Mouse (Mus musculus): Measurements from ENCODE around the gene Gm10642. TPM values are rescaled to one million over a fixed set of nuclear protein-coding genes. Genes with fewer than 3 reads are reported as not detected.
A peak's percentile ranks its signal among the peaks of the same experiment; 100 is the strongest.

The Gm10642 gene
- polyA plus RNA-seq, 1 experiment from 2014 or later: 0.17 TPM

DNA sequence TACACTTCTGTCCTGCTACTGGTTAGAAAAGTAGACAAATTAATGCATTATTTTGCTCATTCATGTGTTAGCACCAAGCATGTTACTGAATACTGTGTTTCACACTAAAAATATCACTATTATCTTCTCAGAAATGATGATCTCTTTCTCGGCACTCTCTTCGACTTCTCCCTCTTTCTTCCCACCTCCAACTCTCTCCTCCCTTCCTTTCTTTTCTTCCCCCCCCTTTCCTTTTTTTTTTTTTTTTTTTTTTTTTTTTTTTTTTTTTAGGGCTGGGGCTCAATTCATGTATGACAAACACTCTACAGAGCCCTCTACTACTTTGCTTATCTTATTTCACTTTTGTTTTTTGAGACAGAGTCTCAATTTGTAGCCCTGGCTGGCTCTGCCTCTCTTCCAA lies 2.2 kb downstream of the Gm10642 start:
- Histone ChIP-seq H3K4me3 (no peak overlapping the region), H3K27me3 (replicated peaks; ENCODE audit: low read depth, poor library complexity, severe bottlenecking) (peaks cover 3% of the 10 kb centered on the region; the same call in 1 of the 2 replicates), H3K4me1 (peaks cover 18% of the 10 kb centered on the region), H3K9me3 (no peaks in the 10 kb centered on the region), H3K36me3 (replicated peaks) (no peaks in the 10 kb centered on the region), H3K27ac (replicated peaks) (no peak overlapping the region)
- no peak for DNase-seq (ENCODE audit: low spot score)
- 72% methylated on average over 2 of the region's 2 CpGs for WGBS

DNA sequence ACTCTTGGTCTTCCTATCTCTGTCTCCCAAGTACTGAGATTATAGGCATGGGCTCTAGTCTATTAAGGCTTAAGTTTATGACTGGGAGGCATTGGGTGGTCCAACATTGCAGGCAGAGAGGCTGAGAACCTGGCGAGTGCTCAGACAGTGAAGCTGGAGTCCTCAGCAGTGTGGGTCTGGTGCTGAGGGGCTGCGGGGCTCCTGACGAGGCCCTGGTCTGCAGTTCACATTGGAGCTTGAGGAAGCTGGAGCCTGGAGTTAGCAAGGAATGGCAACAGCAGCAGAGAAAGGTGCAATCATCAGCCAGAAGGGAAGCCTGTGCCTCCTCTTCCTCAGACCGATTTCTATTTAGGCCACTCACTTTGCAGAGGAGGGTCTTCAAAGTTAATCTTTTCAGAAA lies 8.8 kb downstream of the Gm10642 start:
- H3K4me1 ChIP-seq: no peaks in the 10 kb centered on the region
- 80% methylated on average over 4 of the region's 4 CpGs for WGBS
- H3K9me3 ChIP-seq: peaks cover 2% of the 10 kb centered on the region; the same call in 1 of the 2 replicates
- H3K36me3 ChIP-seq (replicated peaks): no peaks in the 10 kb centered on the region
- DNase-seq (ENCODE audit: low spot score): no peak
- H3K4me3 ChIP-seq: no peak overlapping the region
- H3K27ac ChIP-seq (replicated peaks): no peak overlapping the region
- H3K27me3 ChIP-seq (replicated peaks; ENCODE audit: low read depth, poor library complexity, severe bottlenecking): no peaks in the 10 kb centered on the region

DNA sequence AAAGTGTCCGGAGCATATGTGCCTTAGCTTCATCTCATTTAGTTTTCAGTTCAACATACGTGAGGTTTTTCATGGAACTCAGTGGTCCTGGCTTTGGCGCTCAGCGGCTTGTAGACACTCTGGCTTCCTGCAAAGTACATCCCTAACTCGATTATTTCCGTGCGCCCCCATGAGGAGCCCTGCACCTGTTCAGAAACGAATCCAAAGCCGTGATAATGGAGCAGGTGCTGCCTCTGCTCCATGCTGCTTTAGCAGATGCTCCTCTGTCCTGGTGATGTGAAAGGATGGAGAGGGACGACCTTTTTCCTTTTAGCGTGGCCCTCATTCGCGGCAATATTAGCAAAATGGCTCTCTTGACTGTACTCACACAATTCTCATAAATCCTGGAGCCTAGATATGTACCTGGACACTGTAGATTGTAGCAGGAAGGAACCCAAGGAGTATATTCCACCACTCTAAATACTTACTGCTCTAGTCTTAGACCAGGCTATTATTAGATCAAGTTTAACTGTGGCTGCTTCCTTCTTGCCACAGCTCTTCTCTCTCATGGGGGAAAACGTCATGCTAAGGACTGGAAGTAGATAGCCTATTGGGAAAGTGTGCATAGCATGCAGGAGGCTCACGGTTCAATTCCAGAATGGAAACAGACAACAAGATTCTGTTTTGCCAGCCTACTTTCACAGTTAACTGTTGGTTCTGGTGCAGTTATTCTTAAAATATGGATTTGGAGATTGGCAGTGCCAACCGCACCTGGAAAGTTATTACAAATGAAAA lies 9.5 kb downstream of the Gm10642 start:
- Histone ChIP-seq H3K4me3 (no peak overlapping the region), H3K4me1 (no peaks in the 10 kb centered on the region), H3K9me3 (peaks cover 2% of the 10 kb centered on the region; the same call in 1 of the 2 replicates), H3K27ac (replicated peaks) (no peak overlapping the region), H3K27me3 (replicated peaks; ENCODE audit: low read depth, poor library complexity, severe bottlenecking) (no peaks in the 10 kb centered on the region), H3K36me3 (replicated peaks) (no peaks in the 10 kb centered on the region)
- DNase-seq (ENCODE audit: low spot score): no peak
- 73% methylated on average over 16 of the region's 16 CpGs for WGBS

DNA sequence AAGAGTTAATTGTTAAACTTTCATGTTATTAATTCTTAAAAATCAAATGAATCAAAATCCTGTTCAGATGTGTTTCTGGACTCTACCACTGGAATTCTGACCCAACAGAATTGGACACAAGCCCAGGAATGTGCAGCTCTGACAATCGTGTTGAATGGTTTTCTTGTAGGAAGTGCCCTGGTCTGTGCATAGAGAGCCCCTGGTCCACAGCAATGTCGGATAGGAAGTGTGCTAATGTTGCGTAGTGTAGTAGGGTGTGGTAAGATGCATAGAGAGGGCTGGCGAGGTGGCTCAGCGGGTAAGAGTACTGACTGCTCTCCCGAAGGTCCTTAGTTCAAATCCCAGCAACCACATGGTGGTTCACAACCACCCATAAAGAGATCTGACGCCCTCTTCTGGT lies 10.8 kb downstream of the Gm10642 start:
- 78% methylated on average over 7 of the region's 7 CpGs for WGBS
- H3K27ac ChIP-seq (replicated peaks): no peak overlapping the region
- no peaks in the 10 kb centered on the region for H3K27me3 ChIP-seq (replicated peaks; ENCODE audit: low read depth, poor library complexity, severe bottlenecking)
- peaks cover 4% of the 10 kb centered on the region for H3K4me1 ChIP-seq
- peaks cover 2% of the 10 kb centered on the region; the same call in 1 of the 2 replicates for H3K9me3 ChIP-seq
- no peaks in the 10 kb centered on the region for H3K36me3 ChIP-seq (replicated peaks)
- H3K4me3 ChIP-seq: no peak overlapping the region
- no peak for DNase-seq (ENCODE audit: low spot score)

DNA sequence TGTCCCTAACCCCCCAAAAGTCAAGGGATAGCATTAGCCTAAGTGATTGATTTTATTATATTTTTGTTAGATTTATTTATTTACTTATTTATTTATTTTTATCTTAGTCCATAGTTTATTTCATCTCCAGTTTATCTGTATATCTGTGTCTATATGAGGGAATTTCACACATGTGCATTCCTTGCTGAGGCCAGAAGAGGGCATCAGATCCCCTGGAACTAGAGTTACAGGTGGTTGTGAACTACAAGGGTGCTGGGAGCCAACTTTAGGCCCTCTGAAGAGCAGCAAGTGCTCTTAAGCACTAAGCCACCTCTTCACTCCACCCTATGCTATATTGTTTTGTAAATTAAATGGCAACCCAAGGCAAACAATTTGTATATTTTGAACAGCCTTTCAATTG lies 12.0 kb downstream of the Gm10642 start:
- Histone ChIP-seq H3K4me1 (peaks cover 6% of the 10 kb centered on the region), H3K27ac (replicated peaks) (no peak overlapping the region), H3K36me3 (replicated peaks) (no peaks in the 10 kb centered on the region), H3K27me3 (replicated peaks; ENCODE audit: low read depth, poor library complexity, severe bottlenecking) (no peaks in the 10 kb centered on the region), H3K4me3 (no peak overlapping the region), H3K9me3 (peaks cover 2% of the 10 kb centered on the region; the same call in 1 of the 2 replicates)
- DNase-seq (ENCODE audit: low spot score): no peak

DNA sequence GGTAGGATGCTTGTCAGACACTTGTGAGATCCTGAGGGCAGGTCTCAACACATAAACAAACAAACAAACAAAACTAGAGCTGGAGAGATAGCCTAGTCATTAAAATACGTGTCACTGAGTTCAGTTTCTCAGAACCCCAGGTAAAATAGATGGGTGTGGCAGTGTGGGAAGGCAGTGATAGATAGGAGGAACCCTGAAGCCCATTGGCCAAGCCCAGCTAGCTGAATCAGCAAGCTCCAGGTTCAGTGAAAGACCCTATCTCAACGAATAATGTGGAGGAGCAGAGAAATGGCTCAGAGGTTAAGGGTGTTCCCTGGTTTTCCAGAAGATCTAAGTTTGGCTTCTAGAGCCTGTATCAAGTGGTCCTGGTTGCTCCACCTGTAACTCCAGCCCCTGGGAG lies 13.1 kb downstream of the Gm10642 start:
- no peak overlapping the region for H3K27ac ChIP-seq (replicated peaks)
- 66% methylated on average over 2 of the region's 2 CpGs for WGBS
- no peak overlapping the region for H3K4me3 ChIP-seq
- peaks cover 14% of the 10 kb centered on the region for H3K4me1 ChIP-seq
- peaks cover 2% of the 10 kb centered on the region; the same call in 1 of the 2 replicates for H3K9me3 ChIP-seq
- DNase-seq (ENCODE audit: low spot score): no peak
- no peaks in the 10 kb centered on the region for H3K36me3 ChIP-seq (replicated peaks)
- no peaks in the 10 kb centered on the region for H3K27me3 ChIP-seq (replicated peaks; ENCODE audit: low read depth, poor library complexity, severe bottlenecking)

DNA sequence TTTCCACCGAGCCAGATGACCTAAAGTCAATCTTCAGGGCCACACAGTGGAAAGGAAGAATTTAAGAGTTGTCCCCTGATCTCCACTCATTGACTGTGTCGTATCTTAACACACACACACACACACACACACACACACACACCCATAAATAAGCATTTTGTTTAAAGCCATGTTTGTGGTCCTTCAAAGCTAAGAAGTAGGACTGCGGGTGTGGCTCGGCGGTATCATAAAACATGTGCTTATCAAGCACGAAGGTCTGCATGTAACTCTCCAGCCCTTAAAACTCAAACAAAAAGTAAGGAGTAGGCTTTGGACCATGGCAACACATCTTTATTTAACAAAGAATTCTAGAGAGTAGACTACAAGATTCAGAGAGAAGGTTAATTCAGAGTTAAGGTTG lies 14.3 kb downstream of the Gm10642 start:
- peaks cover 14% of the 10 kb centered on the region for H3K4me1 ChIP-seq

DNA sequence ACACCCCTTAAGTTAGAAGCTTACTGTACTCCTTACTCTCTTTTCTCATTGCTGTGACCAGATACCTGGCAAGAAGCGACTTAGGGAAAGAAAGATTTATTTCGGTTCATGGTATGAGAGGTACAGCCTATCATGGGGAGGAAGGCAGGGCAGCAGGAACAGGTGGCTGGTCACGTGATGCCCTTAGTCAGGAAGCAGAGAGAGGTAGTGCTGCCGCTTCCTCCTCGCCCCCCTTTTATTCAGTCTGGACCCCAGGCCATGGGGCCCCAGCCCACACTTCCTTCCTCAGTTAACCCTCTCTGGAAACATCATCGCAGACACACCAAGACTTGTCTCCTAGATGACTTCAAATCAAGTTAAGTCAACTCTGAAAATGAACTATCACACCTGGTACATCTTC lies 15.2 kb downstream of the Gm10642 start:
- peaks cover 2% of the 10 kb centered on the region; the same call in 1 of the 2 replicates for H3K9me3 ChIP-seq
- H3K4me1 ChIP-seq: peaks cover 14% of the 10 kb centered on the region
- WGBS: 78% methylated on average over 6 of the region's 6 CpGs
- no peak overlapping the region for H3K4me3 ChIP-seq
- H3K36me3 ChIP-seq (replicated peaks): no peaks in the 10 kb centered on the region
- no peaks in the 10 kb centered on the region for H3K27me3 ChIP-seq (replicated peaks; ENCODE audit: low read depth, poor library complexity, severe bottlenecking)
- no peak for DNase-seq (ENCODE audit: low spot score)
- no peak overlapping the region for H3K27ac ChIP-seq (replicated peaks)

More for the DNA sequence above, 14.3 kb downstream of the Gm10642 start:
- peaks cover 2% of the 10 kb centered on the region; the same call in 1 of the 2 replicates for H3K9me3 ChIP-seq
- no peak for DNase-seq (ENCODE audit: low spot score)
- H3K27ac ChIP-seq (replicated peaks): no peak overlapping the region
- WGBS: 89% methylated on average over 6 of the region's 6 CpGs
- H3K27me3 ChIP-seq (replicated peaks; ENCODE audit: low read depth, poor library complexity, severe bottlenecking): no peaks in the 10 kb centered on the region
- no peaks in the 10 kb centered on the region for H3K36me3 ChIP-seq (replicated peaks)
- H3K4me3 ChIP-seq: no peak overlapping the region

DNA sequence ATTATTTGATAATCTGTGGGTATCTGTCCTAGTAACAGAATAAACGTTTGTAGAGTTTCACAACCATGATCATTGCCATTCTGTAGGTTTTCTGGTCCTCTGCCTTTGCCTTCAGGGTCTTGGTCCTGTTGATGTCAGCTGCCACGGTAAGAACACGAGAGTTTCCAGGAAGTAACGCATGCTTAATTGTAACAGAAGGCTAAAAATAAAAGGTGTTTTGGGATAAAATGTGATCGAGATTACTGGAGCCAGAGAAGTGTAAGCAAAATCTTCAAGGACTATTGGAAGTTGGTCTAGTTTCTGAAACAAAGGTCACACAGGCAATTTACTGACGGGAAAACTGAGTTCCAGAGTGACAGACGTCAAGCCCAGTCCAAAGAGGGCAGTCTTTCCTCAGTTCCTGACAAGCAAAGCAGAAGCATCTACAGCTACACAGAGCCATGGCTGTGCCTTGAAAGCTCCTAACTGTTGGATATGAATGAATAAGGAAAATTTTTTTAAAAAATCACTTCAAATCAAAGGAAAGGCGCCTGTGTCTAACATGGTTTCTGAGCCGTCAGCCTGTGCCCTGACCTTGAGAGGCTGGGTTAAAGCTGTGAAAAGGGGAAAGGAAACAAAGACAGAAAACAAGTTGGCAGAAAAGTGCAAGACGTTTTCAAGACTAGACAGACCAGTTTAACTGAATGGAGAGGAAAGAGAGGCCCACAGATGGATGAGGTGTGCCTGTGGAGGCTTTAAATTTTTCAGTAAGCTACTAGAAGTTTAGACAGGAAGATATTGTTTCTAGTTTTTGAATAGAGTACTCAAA lies 15.9 kb downstream of the Gm10642 start:
- Histone ChIP-seq H3K27me3 (replicated peaks; ENCODE audit: low read depth, poor library complexity, severe bottlenecking) (no peaks in the 10 kb centered on the region), H3K4me1 (peaks cover 14% of the 10 kb centered on the region), H3K27ac (replicated peaks) (no peak overlapping the region), H3K4me3 (no peak overlapping the region), H3K36me3 (replicated peaks) (no peaks in the 10 kb centered on the region), H3K9me3 (peaks cover 2% of the 10 kb centered on the region; the same call in 1 of the 2 replicates)
- DNase-seq (ENCODE audit: low spot score): no peak
- 53% methylated on average over 10 of the region's 10 CpGs for WGBS

DNA sequence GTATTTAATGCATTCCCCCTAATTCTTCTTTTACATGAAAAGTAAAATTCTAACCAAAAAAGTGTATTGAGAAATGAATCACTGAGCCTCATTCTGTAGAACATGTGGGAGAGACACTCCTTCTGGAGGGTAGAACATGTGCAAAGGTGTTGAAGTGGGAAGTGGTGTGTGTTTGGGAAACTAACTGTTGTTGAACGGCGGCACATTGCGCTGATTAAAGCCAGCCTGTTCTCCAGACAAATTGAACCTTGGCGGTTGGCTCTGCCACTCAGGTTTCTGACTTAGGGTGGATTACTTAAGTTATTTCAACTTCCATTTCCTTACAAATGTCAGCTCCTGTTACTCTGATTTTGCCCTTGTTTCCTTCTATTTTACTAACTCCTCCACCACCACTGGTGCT lies 17.6 kb downstream of the Gm10642 start:
- no peaks in the 10 kb centered on the region for H3K36me3 ChIP-seq (replicated peaks)
- DNase-seq (ENCODE audit: low spot score): peak; percentile 19
- H3K4me3 ChIP-seq: no peak overlapping the region
- 68% methylated on average over 4 of the region's 4 CpGs for WGBS
- no peaks in the 10 kb centered on the region for H3K27me3 ChIP-seq (replicated peaks; ENCODE audit: low read depth, poor library complexity, severe bottlenecking)
- no peaks in the 10 kb centered on the region for H3K9me3 ChIP-seq
- peaks cover 14% of the 10 kb centered on the region for H3K4me1 ChIP-seq
- no peak overlapping the region for H3K27ac ChIP-seq (replicated peaks)

DNA sequence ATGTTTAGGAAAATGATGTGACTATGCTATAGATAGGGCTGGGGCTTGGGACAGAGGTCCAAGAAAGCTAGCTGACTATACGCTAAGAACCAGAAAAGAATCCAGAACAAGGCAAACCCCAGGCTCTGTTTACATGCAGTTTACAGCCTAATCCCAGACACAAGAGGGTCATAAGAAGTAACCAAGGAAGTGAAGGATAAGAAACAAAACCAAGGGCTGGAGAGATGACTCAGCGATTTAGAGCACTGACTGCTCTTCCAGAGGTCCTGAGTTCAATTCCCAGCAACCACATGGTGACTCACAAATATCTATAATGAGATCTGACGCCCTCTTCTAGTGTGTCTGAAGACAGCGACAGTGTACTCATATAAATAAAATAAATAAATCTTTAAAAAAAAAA lies 19.1 kb downstream of the Gm10642 start:
- Histone ChIP-seq H3K27me3 (replicated peaks; ENCODE audit: low read depth, poor library complexity, severe bottlenecking) (no peaks in the 10 kb centered on the region), H3K36me3 (replicated peaks) (no peaks in the 10 kb centered on the region), H3K27ac (replicated peaks) (no peak overlapping the region), H3K9me3 (no peaks in the 10 kb centered on the region), H3K4me1 (peaks cover 18% of the 10 kb centered on the region), H3K4me3 (no peak overlapping the region)
- 79% methylated on average over 4 of the region's 4 CpGs for WGBS
- no peak for DNase-seq (ENCODE audit: low spot score)

DNA sequence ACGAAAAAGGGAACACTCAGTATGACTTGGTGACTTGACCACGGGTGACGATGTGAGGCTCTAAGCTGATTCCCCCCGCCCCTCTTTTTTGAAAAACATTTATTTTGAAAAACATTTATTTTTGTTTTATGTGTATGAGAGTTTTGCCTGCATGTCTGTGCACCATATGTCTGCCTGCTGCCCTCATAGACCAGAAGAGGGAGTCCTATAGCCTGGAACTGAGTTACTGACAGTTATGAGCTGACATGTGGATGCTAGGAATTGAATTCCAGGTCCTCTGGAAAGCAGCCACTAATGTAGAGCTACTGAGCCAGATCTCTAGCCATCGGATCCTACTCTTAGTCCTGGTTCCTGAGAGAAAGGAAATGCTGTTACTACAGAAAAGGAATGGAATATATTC lies 19.9 kb downstream of the Gm10642 start:
- Histone ChIP-seq H3K36me3 (replicated peaks) (no peaks in the 10 kb centered on the region), H3K4me3 (no peak overlapping the region), H3K4me1 (peaks cover 27% of the 10 kb centered on the region), H3K27ac (replicated peaks) (no peak overlapping the region), H3K27me3 (replicated peaks; ENCODE audit: low read depth, poor library complexity, severe bottlenecking) (no peaks in the 10 kb centered on the region), H3K9me3 (no peaks in the 10 kb centered on the region)
- no peak for DNase-seq (ENCODE audit: low spot score)
- 91% methylated on average over 5 of the region's 5 CpGs for WGBS
